Mouse (Mus musculus): Measurements from ENCODE around the gene Tmem125.
"Not testable (repeated sequence)": the region's sequence is repeated elsewhere in the genome, so short reads cannot be mapped to it uniquely, and the experiment has no call there.

Gene Tmem125

DNA sequence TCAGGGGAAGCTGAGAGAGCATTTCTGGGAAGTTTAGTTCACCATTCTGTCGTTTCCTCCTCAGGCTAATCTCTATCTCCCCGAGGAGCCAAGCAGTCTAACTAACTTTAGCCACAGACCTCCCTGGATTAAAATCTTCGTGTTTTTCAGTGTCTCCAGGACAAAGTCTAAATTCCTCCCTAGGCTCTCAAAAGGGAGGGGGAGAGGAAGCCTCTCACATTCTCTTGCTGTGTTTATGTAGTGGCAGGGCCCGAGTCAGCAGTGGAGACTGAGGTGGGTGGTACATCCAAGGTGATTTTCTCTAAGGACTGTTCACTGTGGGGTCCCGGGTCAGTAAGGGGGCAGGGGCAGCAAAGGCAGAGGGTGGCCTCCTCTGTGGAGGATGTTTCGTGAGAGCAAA is 6.0 kb downstream of the Tmem125 start:
- DNase-seq (ENCODE audit: inconsistent age in 2 of 2, low spot score in 1 of 2), result no peak

- no peak for DNase-seq (ENCODE audit: inconsistent age in 2 of 2, low spot score in 1 of 2)
Observed at GRCm38 (mm10) chr4:118535610-118536009, 8.2 kb downstream of the Tmem125 start.

GRCm38 (mm10) chr4:118533605-118534004 is 10.2 kb downstream of the Tmem125 start:
- DNase-seq (ENCODE audit: inconsistent age in 2 of 2, low spot score in 1 of 2), result no peak

GRCm38 (mm10) chr4:118533156-118533555 is 10.7 kb downstream of the Tmem125 start:
- no peak for DNase-seq (ENCODE audit: inconsistent age in 2 of 2, low spot score in 1 of 2)

- DNase-seq (ENCODE audit: inconsistent age in 2 of 2, low spot score in 1 of 2), result no peak
Observed at GRCm38 (mm10) chr4:118532663-118533062, 11.2 kb downstream of the Tmem125 start.

- no peak for DNase-seq (ENCODE audit: inconsistent age in 2 of 2, low spot score in 1 of 2)
Observed at GRCm38 (mm10) chr4:118527720-118528119, 16.1 kb downstream of the Tmem125 start.

- no peak for DNase-seq (ENCODE audit: inconsistent age in 2 of 2, low spot score in 1 of 2)
Observed at GRCm38 (mm10) chr4:118527335-118527681, 16.5 kb downstream of the Tmem125 start.

DNA sequence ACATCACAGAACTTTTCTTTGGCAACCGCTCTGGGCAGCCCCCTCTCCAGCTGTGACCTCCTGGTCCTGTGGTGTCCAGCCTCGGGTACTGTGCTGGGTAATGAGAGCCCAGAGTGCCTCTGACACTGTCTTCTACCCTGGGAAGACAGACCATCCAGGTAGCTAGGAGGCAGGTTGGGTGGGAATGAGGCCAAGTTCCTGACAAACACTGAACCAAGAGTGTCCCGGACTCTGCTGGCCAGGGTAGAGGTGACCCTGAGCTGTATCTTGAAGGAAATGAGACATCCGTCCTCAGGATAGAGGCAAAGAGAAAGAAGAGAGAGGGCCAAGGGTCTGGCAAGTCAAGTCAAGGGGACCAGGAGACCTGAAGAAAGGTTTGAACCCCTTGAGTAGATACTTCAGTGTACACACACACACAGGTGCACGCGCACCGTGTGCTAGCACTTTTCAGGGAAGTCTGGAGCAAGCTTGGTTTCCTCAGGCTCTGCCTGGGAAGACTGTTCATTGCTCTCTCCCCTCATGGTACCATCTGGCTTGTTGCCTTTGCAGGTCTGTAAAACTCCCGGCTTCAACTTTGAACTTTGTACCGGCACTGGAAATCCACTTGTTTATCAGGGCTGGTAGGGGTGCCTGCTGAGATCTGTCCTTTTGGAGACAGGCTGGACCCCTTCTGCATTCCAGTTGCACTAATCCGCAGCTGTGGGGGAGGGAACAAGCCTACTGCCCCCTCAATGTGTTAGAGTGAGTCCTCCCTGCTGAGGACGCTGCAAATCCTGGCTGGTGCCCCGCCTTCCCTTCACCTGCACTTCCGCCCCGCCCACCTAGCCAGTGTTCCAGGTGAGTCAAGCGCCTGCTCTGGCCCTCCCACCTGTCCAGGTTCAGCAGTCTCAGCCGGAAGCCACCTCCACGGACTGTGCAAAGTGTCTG is 17.2 kb downstream of the Tmem125 start, which contains the start of gene 2610528J11Rik:
Gene 2610528J11Rik, plus strand, starts transcription at position 592 of the 927 bp plus-strand sequence.
- DNase-seq (ENCODE audit: inconsistent age in 2 of 2, low spot score in 1 of 2), result no peak

GRCm38 (mm10) chr4:118525779-118526178 is 18.1 kb downstream of the Tmem125 start:
- DNase-seq (ENCODE audit: inconsistent age in 2 of 2, low spot score in 1 of 2), result no peak

- DNase-seq (ENCODE audit: inconsistent age in 2 of 2, low spot score in 1 of 2), result no peak
Observed at GRCm38 (mm10) chr4:118523976-118524375, 19.9 kb downstream of the Tmem125 start.

DNA sequence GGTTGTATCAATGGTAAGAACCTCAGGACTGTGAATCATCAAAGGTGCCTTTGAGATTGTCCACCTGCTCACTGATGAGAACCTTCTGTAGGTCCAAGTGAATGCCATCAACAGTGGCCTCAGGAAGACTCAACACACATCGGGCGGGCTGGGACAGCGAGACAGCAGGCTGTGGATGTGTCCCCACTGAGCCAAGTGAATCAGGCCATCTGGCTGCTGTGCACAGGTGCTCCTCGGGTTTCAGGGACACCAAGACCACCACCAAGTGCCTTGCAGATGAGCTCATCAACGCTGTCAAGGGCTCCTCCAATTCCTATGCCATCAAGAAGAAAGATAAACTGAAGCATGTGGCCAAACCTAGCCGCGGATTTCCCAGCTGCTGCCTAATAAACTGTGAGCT is 21.6 kb downstream of the Tmem125 start:
- no peak for DNase-seq (ENCODE audit: inconsistent age in 2 of 2, low spot score in 1 of 2)

DNA sequence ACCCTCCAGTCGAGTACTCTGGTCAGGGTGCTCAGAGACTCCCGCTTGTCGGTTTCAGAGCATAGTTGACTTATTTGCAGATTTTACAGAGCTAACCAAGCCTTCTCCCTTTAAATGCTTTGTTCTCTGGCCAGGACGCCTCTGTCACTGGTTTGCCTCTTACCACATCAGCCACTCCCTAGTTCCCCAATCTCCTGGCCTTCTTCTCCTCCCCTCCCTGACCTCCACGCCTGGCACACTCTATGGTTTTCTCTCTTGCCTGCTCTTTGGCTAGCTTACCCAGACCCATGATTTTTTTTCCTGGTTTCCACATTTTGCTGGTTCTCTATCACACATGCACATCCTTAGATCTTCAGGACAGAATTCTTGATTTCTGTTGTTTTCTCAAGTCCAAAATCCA is 25.6 kb downstream of the Tmem125 start:
- DNase-seq (ENCODE audit: inconsistent age in 2 of 2, low spot score in 1 of 2), result no peak

GRCm38 (mm10) chr4:118517497-118518146 is 26.2 kb downstream of the Tmem125 start:
- DNase-seq (ENCODE audit: inconsistent age in 2 of 2, low spot score in 1 of 2), result no peak

DNA sequence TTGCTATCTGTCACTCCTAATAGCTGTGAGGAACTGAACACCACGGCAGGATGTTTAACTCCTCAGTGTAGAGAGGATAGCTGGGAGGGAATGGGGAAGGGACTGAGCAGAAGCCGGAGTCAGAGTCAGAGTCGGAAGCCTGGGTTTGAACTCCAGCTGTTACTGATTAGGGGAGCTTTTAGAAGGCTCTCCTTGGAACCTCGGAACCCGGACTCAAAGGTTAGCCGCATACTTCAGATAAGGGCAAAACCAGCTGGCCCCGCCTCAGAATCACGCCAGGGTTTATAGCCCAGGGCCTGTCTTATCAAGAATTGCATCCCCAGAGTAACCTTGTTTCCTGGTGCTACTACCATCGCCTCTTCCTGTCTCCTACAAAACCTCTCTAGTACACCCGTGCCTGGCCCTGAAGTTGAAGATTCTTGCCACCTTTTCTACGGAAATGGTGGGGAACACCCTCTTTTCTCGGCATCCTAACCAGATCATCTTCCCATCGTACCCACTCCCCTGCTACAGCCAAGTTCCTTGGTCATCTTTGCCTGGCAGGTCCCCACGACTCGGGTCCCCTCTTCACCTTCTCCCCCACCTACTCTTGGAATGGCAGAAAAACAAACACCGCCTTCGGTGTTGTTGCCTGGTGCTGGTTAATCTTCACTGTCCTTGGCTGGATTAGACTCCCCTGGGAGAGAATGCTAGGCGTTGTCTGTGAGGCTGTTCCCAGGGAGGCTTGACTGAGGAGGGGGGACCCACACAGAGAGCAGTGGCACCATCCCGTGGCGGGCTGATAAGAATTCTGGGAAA is 26.9 kb downstream of the Tmem125 start:
- peak; percentile 27 to 34 for DNase-seq (ENCODE audit: inconsistent age in 2 of 2, low spot score in 1 of 2)

- peak; percentile 17 to 56 for DNase-seq (ENCODE audit: inconsistent age in 2 of 2, low spot score in 1 of 2)
Observed at GRCm38 (mm10) chr4:118509050-118509449, 34.8 kb downstream of the Tmem125 start.

GRCm38 (mm10) chr4:118507171-118507570 is 36.7 kb downstream of the Tmem125 start:
- not testable (repeated sequence) for DNase-seq (ENCODE audit: inconsistent age in 2 of 2, low spot score in 1 of 2)

GRCm38 (mm10) chr4:118505551-118505950 is 38.3 kb downstream of the Tmem125 start:
- peak in 1 of 2 experiments; percentile 44 for DNase-seq (ENCODE audit: inconsistent age in 2 of 2, low spot score in 1 of 2)

DNA sequence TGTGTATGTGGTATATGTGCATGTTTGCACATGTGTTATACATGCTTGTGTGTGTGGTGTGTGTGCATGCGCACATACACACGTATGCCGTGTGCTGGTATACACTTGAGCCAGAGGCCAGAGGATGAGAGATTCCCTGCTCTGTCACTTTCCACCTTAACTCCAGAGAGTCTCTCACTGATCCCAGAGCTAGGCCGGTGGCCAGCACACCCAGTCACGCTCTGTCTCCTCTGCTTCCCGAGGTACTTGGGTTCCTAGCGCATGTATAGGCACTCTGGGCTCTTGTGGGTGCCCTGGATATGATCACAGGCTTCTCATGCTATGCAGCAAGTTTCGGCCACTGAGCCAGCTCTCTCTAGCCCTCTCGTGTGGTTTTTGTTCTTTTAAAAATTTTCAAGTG is 43.1 kb downstream of the Tmem125 start:
- peak in 1 of 2 experiments; percentile 39 for DNase-seq (ENCODE audit: inconsistent age in 2 of 2, low spot score in 1 of 2)

GRCm38 (mm10) chr4:118500171-118500724 is 43.6 kb downstream of the Tmem125 start:
- DNase-seq (ENCODE audit: inconsistent age in 2 of 2, low spot score in 1 of 2), result peak; percentile 29 to 51
